Mouse (Mus musculus) forebrain, embryonic 10.5 days (tissue): Measurements from ENCODE around the gene Pmis2. TPM values are rescaled to one million over a fixed set of nuclear protein-coding genes. Genes with fewer than 3 reads are reported as not detected.

Source experiments
- DNase-seq: peaks from one replicate; pipeline ENCODE4 v3.0.0-alpha.2; 2017; ENCODE audit warnings: low spot score; ENCODE audit errors: extremely low spot score
- H3K27ac ChIP-seq: fragments of 300-500 bp; sonication (generic); 2 replicates; pipeline ENCODE4 v1.5.1; 2016; ENCODE audit warnings: mild to moderate bottlenecking
- H3K27me3 ChIP-seq: fragments of 300-500 bp; sonication (generic); 2 replicates; pipeline ENCODE4 v1.6.1; 2016; ENCODE audit warnings: mild to moderate bottlenecking; ENCODE audit not compliant: poor library complexity, severe bottlenecking
- H3K36me3 ChIP-seq: fragments of 300-500 bp; sonication (generic); replicated peaks from 2 replicates; pipeline ENCODE4 v1.6.1; 2016; ENCODE audit warnings: mild to moderate bottlenecking, moderate library complexity
- H3K4me1 ChIP-seq: fragments of 300-500 bp; sonication (generic); 2 replicates; pipeline ENCODE4 v1.6.1; 2016
- H3K4me3 ChIP-seq: fragments of 300-500 bp; sonication (generic); 2 replicates; pipeline ENCODE4 v1.5.1; 2016; ENCODE audit warnings: mild to moderate bottlenecking, moderate library complexity
- H3K9me3 ChIP-seq: fragments of 300-500 bp; sonication (generic); 2 replicates; pipeline ENCODE4 v1.6.1; 2016; ENCODE audit warnings: mild to moderate bottlenecking, moderate library complexity
- WGBS: fragments of 180-500 bp; shearing (Covaris S2); methylation state at CpG from one replicate; pipeline ENCODE4 v1.1.7; 2016; 5-methylcytosine and 5-hydroxymethylcytosine counted together
- polyA plus RNA-seq: library from polyadenylated mRNA; unstranded; fragments of >200 nt; fragmentation: Nextera tagmentation; extraction: Ambion mirVana; gene quantifications from 2 replicates; pipeline ENCODE4 v1.2.1, GENCODE M21; 2016

Pmis2 gene
- polyA plus RNA-seq, 1 experiment from 2014 or later = not detected

GRCm38 (mm10) chr7:30669229-30669628, 2.2 kb downstream of the Pmis2 start:
- H3K27ac ChIP-seq = no peak overlapping the region
- no peak for DNase-seq

GRCm38 (mm10) chr7:30665321-30665720, 6.1 kb downstream of the Pmis2 start:
- H3K36me3 ChIP-seq = peaks cover 31% of the 10 kb centered on the region
- peak overlapping the region; percentile 87 for H3K27ac ChIP-seq
- peak overlapping the region; percentile 76 for H3K4me3 ChIP-seq
- DNase-seq = no peak
- 8% methylated on average over 11 of the region's 11 CpGs for WGBS
- H3K27me3 ChIP-seq = no peaks in the 10 kb centered on the region
- H3K9me3 ChIP-seq = no peaks in the 10 kb centered on the region
- peaks cover 18% of the 10 kb centered on the region for H3K4me1 ChIP-seq

More at GRCm38 (mm10) chr7:30669229-30669628, 2.2 kb downstream of the Pmis2 start:
- Histone ChIP-seq H3K36me3 (no peaks in the 10 kb centered on the region), H3K4me1 (peaks cover 10% of the 10 kb centered on the region), H3K27me3 (no peaks in the 10 kb centered on the region), H3K9me3 (no peaks in the 10 kb centered on the region), H3K4me3 (no peak overlapping the region)
- 51% methylated on average over 3 of the region's 3 CpGs for WGBS

GRCm38 (mm10) chr7:30664529-30665200, 6.7 kb downstream of the Pmis2 start, which contains the start of gene Haus5:
Haus5 (minus strand) TSS chr7:30664994.
- H3K9me3 ChIP-seq = no peaks in the 10 kb centered on the region
- H3K36me3 ChIP-seq = peaks cover 37% of the 10 kb centered on the region
- peak; percentile 92 for DNase-seq
- peaks cover 18% of the 10 kb centered on the region for H3K4me1 ChIP-seq
- H3K27ac ChIP-seq = peak within 1 kb of the TSS; percentile 87
- peak within 1 kb of the TSS; percentile 76 for H3K4me3 ChIP-seq
- no peaks in the 10 kb centered on the region for H3K27me3 ChIP-seq
- WGBS = under 1% methylated on average over 34 of the region's 34 CpGs

GRCm38 (mm10) chr7:30649591-30650540, 21.5 kb downstream of the Pmis2 start, which contains the start of gene Rbm42:
Rbm42 (minus strand) TSS chr7:30650317.
- no peaks in the 10 kb centered on the region for H3K27me3 ChIP-seq
- H3K4me1 ChIP-seq = peaks cover 16% of the 10 kb centered on the region
- WGBS = 1% methylated on average over 59 of the region's 59 CpGs
- peak within 1 kb of the TSS; percentile 73 for H3K4me3 ChIP-seq
- peak; percentile 97 for DNase-seq
- peak within 1 kb of the TSS; percentile 87 for H3K27ac ChIP-seq
- no peaks in the 10 kb centered on the region for H3K9me3 ChIP-seq
- H3K36me3 ChIP-seq = peaks cover 72% of the 10 kb centered on the region

- Histone ChIP-seq H3K4me3 (no peak overlapping the region), H3K27ac (no peak overlapping the region), H3K36me3 (peaks cover 44% of the 10 kb centered on the region), H3K4me1 (peaks cover 30% of the 10 kb centered on the region), H3K9me3 (no peaks in the 10 kb centered on the region), H3K27me3 (peaks cover 28% of the 10 kb centered on the region)
- no peak for DNase-seq
- 28% methylated on average over 4 of the region's 4 CpGs for WGBS
These were observed 32.3 kb downstream of the Pmis2 start for GRCm38 (mm10) chr7:30639083-30639482.

GRCm38 (mm10) chr7:30636395-30636794, 35.0 kb downstream of the Pmis2 start:
- H3K27me3 ChIP-seq = peaks cover 55% of the 10 kb centered on the region
- peaks cover 17% of the 10 kb centered on the region for H3K36me3 ChIP-seq
- no peak for DNase-seq
- WGBS = 32% methylated on average over 11 of the region's 11 CpGs
- H3K4me1 ChIP-seq = peaks cover 37% of the 10 kb centered on the region
- H3K27ac ChIP-seq = no peak overlapping the region
- peak overlapping the region; percentile 19; the same call in 1 of the 2 replicates for H3K4me3 ChIP-seq
- no peaks in the 10 kb centered on the region for H3K9me3 ChIP-seq

GRCm38 (mm10) chr7:30635752-30636151, 35.7 kb downstream of the Pmis2 start, which contains the start of gene Etv2:
Etv2 (minus strand) TSS chr7:30635852.
- Histone ChIP-seq H3K9me3 (no peaks in the 10 kb centered on the region), H3K36me3 (peaks cover 11% of the 10 kb centered on the region), H3K4me1 (peaks cover 37% of the 10 kb centered on the region), H3K27me3 (peaks cover 61% of the 10 kb centered on the region), H3K4me3 (peak within 1 kb of the TSS; percentile 42), H3K27ac (0 out of 2 replicates have a peak within 1 kb of the TSS, but pooled peaks have one; percentile 15)
- WGBS = 8% methylated on average over 5 of the region's 5 CpGs
- DNase-seq = no peak

- H3K27me3 ChIP-seq = peaks cover 61% of the 10 kb centered on the region
- no peaks in the 10 kb centered on the region for H3K36me3 ChIP-seq
- H3K27ac ChIP-seq = 0 out of 2 replicates have a peak overlapping the region, but pooled peaks have one; percentile 15
- peak; percentile 72 for DNase-seq
- no peaks in the 10 kb centered on the region for H3K9me3 ChIP-seq
- peak overlapping the region; percentile 42 for H3K4me3 ChIP-seq
- WGBS = under 1% methylated on average over 20 of the region's 20 CpGs
- H3K4me1 ChIP-seq = peaks cover 37% of the 10 kb centered on the region
These were observed 36.8 kb downstream of the Pmis2 start for GRCm38 (mm10) chr7:30634621-30635020.

- no peak overlapping the region for H3K27ac ChIP-seq
- DNase-seq = peak; percentile 20
- WGBS = 7% methylated on average over 27 of the region's 27 CpGs
- no peaks in the 10 kb centered on the region for H3K36me3 ChIP-seq
- H3K4me1 ChIP-seq = peaks cover 31% of the 10 kb centered on the region
- H3K9me3 ChIP-seq = no peaks in the 10 kb centered on the region
- H3K4me3 ChIP-seq = peak overlapping the region; percentile 19; the same call in 1 of the 2 replicates
- peaks cover 61% of the 10 kb centered on the region for H3K27me3 ChIP-seq
These were observed 37.5 kb downstream of the Pmis2 start for GRCm38 (mm10) chr7:30633762-30634412.

GRCm38 (mm10) chr7:30629013-30629412, 42.4 kb downstream of the Pmis2 start:
- Histone ChIP-seq H3K36me3 (peaks cover 6% of the 10 kb centered on the region), H3K4me1 (peaks cover 17% of the 10 kb centered on the region)

GRCm38 (mm10) chr7:30626647-30627046, 44.8 kb downstream of the Pmis2 start:
- H3K4me3 ChIP-seq = peak overlapping the region; percentile 87; the same call in 1 of the 2 replicates

More at GRCm38 (mm10) chr7:30629013-30629412, 42.4 kb downstream of the Pmis2 start:
- DNase-seq = no peak
- Histone ChIP-seq H3K27ac (no peak overlapping the region), H3K4me3 (no peak overlapping the region), H3K9me3 (no peaks in the 10 kb centered on the region), H3K27me3 (peaks cover 32% of the 10 kb centered on the region)

More at GRCm38 (mm10) chr7:30626647-30627046, 44.8 kb downstream of the Pmis2 start:
- Histone ChIP-seq H3K27ac (no peak overlapping the region), H3K27me3 (peaks cover 9% of the 10 kb centered on the region), H3K36me3 (peaks cover 29% of the 10 kb centered on the region), H3K9me3 (no peaks in the 10 kb centered on the region), H3K4me1 (peaks cover 10% of the 10 kb centered on the region)
- WGBS = 84% methylated on average over 5 of the region's 5 CpGs
- DNase-seq = no peak
